Mouse (Mus musculus): ENCODE results near the gene Ntn3.

DNA sequence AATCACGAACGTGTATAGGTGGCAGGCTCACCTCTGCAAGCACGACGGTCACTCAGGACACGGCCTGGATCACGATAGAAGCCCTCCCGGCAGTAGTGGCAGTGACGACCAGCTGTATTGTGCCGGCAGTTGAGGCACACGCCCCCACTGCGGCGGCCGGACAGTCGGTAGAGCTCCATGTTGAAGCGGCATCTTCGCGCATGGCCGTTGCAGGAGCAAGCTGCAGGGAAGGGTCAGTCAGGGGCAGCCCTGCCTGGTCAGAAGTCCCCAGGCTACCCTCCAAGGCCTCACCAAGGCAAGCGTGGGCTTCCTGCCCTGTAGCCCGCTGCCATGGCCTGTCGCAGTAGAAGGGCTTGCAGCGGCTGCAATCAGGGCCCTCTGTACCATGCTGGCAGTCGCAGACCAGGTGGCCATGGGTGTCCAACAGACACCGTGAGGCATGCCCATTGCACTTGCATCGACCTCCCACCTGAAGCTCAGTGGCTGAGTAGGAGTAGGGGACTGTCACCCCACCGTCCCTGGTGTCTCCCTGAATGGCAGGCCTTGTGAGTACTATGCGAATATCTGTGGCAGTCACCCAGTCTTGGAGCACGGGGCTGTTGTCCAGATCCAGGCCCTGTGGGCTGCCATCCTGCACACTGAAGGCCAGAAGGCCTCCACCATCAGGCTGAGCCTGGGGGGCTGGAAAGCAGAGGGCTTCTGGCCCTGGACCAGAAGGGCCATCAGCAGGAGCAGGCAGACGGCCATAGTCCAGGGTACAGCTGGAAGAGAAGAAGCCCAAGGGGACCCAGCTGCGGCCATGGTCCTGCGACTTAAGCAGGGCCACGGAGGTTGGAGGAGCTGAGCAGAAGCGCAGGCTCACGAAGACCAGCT is 1.3 kb downstream of the Ntn3 start:
- no peak for TF ChIP-seq CTCF (IDR thresholded peaks at IDR 0.05)
- TF ChIP-seq EP300 (IDR thresholded peaks at IDR 0.05) = no peak
